Mouse (Mus musculus): ENCODE data around the gene Msx1.

The Msx1 gene

GRCm38 (mm10) chr5:37792154-37792553 lies 32.2 kb downstream of the Msx1 start:
- no peak for DNase-seq (ENCODE audit: low spot score in 2 of 2)

- DNase-seq (ENCODE audit: low spot score in 2 of 2) = no peak
Measured at GRCm38 (mm10) chr5:37784847-37785391, 39.5 kb downstream of the Msx1 start.

- no peak for DNase-seq (ENCODE audit: low spot score in 2 of 2)
Measured at GRCm38 (mm10) chr5:37783306-37783705, 41.1 kb downstream of the Msx1 start.

- DNase-seq (ENCODE audit: low spot score in 2 of 2) = no peak
Measured at GRCm38 (mm10) chr5:37775681-37776080, 48.7 kb downstream of the Msx1 start.

GRCm38 (mm10) chr5:37774011-37774410 lies 50.4 kb downstream of the Msx1 start:
- no peak for DNase-seq (ENCODE audit: low spot score in 2 of 2)

GRCm38 (mm10) chr5:37770870-37771269 lies 53.5 kb downstream of the Msx1 start:
- no peak for DNase-seq (ENCODE audit: low spot score in 2 of 2)
